Mouse (Mus musculus): ENCODE measurements at regions not wholly inside any gene's neighbourhood (a gene's known extent, or its start where the extent isn't known, plus 50 kb on each side); places are given as distances from the start of the nearest gene placed in this dataset.

DNA sequence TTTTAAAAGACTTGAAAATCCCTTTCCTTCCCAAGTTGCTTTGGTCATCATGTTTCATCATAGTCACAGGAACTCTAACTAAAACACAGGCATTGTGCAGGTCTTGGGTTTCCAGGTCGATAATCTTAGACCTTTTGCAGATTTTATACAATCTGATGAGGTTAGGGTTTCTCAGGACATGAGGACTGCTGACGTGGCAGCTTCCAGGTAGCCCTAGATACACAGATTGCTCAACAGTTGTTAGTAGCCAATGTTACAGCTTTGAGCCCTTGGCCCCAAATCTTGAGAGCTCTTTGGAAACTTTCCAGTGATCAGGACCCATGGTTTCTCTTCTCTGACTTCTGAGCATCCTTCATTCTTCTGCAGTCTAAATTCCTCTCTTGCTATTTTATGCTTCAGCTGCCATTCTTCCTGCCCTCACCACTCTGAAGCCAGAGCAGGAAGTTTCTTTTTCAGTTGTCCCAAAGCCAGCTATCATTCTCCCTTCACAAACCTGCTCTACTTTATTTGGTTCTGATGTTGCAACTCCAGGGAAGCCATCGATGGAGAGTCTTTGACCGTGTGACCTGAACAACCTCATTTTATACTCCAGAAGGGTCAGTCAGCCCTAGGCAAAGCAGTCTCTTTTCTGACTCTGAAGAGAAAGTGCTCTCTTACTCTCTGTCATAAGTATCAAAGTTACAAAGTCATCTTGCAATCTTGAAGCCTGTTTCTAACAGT is 71.3 kb upstream of the A1bg start:
- DNase-seq (ENCODE audit: low spot score): no peak

DNA sequence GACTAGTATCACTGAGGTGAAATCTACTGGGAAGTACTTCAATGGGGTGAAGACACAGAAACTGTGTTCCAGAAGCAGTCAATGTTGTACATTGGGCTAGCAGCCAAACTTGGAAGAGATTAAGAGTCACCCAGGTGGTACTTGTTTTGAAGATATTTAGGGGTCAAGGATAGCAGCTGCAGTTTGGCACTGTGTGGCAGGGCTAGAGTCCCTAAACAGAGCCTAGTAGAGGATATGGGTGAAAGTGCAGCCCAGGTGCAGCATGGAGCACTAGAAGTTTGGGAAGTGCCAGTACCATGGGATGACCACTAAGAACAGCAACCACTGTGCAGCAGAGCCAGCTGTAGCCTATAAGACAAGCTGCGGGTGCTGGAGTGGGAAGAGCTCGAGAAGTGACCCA is 70.6 kb upstream of the A1bg start:
- no peak for DNase-seq (ENCODE audit: low spot score)

- DNase-seq (ENCODE audit: low spot score): no peak
These were observed 59.8 kb upstream of the A1bg start for GRCm38 (mm10) chr15:60982576-60982975.
